Mouse (Mus musculus) C2C12 (cell line): ENCODE measurements around the gene Sall2. TPM values are rescaled to one million over a fixed set of nuclear protein-coding genes. Genes with fewer than 3 reads are reported as not detected.
A peak's percentile ranks its signal among the peaks of the same experiment; 100 is the strongest.

ENCODE experiments used
- H3K27me3 ChIP-seq: one replicate; pipeline ENCODE4 v1.6.1; 2011; ENCODE audit not compliant: control insufficient read depth, insufficient read depth, insufficient read length
- H3K36me3 ChIP-seq: one replicate; pipeline ENCODE4 v1.6.1; 2011; ENCODE audit not compliant: control insufficient read depth, insufficient read depth
- H3K4me3 ChIP-seq: one replicate; pipeline ENCODE4 v1.5.1; 2011; ENCODE audit warnings: mild to moderate bottlenecking, control low read depth; ENCODE audit not compliant: poor library complexity, insufficient read depth, severe bottlenecking
- H3K79me2 ChIP-seq: one replicate; pipeline ENCODE4 v1.6.1; 2011; ENCODE audit not compliant: control insufficient read depth, insufficient read depth
- H3K79me3 ChIP-seq: one replicate; pipeline ENCODE4 v1.6.1; 2011; ENCODE audit warnings: low read depth, control low read depth
- H3ac ChIP-seq: one replicate; pipeline ENCODE3; 2011; ENCODE audit warnings: low read depth; ENCODE audit not compliant: control insufficient read depth, insufficient read length
- CEBPB ChIP-seq: IDR thresholded peaks from one replicate; pipeline ENCODE4 v1.6.1; 2011; ENCODE audit warnings: low read depth, mild to moderate bottlenecking, control low read depth, moderate library complexity
- CTCF ChIP-seq: IDR thresholded peaks from one replicate; pipeline ENCODE4 v1.5.1; 2011; ENCODE audit not compliant: control insufficient read depth, insufficient read depth, insufficient read length
- FOSL1 ChIP-seq: IDR thresholded peaks from one replicate; pipeline ENCODE4 v1.8.0; 2011; ENCODE audit warnings: mild to moderate bottlenecking, low read length; ENCODE audit not compliant: poor library complexity, insufficient read depth, severe bottlenecking
- MAX ChIP-seq: IDR thresholded peaks from one replicate; pipeline ENCODE4 v1.6.1; 2011; ENCODE audit warnings: mild to moderate bottlenecking, control low read depth
- MYOD1 ChIP-seq: IDR thresholded peaks from one replicate; pipeline ENCODE4 v1.6.1; 2011; ENCODE audit warnings: low read depth; ENCODE audit not compliant: control insufficient read depth, insufficient read length
- MYOG ChIP-seq: IDR thresholded peaks from one replicate; pipeline ENCODE4 v1.6.1; 2011; ENCODE audit not compliant: control insufficient read depth, insufficient read length; ENCODE audit errors: extremely low read depth
- USF1 ChIP-seq: IDR thresholded peaks from one replicate; pipeline ENCODE4 v1.6.1; 2011; ENCODE audit warnings: low read depth, mild to moderate bottlenecking, control low read depth, moderate library complexity
- polyA plus RNA-seq: library from polyadenylated mRNA; unstranded; fragments of >200 nt; fragmentation: generic; extraction: Trizol; gene quantifications from one replicate; pipeline ENCODE4 v1.2.1, GENCODE M21; 2012; ENCODE audit warnings: missing spikeins

Sall2 gene
- polyA plus RNA-seq, 1 experiment: 6.7 TPM

DNA sequence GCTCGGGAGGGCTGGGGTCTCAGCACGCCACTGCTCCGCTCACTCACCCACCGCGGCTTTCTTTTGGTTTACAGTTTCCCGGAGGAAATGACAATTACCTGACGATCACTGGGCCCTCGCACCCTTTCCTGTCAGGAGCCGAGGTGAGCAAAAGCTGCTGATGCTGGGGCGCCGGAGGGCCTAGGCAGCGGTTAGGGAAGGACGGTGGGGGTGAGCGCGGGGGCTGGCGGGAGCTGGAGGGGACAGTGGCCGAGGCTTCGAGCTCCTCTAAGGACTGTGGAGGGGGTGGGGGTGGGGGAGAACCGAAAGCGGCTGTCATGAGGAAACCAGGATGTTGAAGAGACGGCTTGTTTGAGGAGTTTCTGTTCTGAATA lies 48.8 kb downstream of the Sall2 start:
- Histone ChIP-seq H3K79me3 (peaks cover 28% of the 10 kb centered on the region), H3K4me3 (peak overlapping the region; percentile 89), H3ac (peak overlapping the region; percentile 91), H3K79me2 (peaks cover 50% of the 10 kb centered on the region), H3K27me3 (no peaks in the 10 kb centered on the region), H3K36me3 (peaks cover 3% of the 10 kb centered on the region)
- no peak for TF ChIP-seq CTCF

GRCm38 (mm10) chr14:52278932-52279746 lies 49.4 kb downstream of the Sall2 start, which contains the start of the genes Tox4 and Rab2b:
Gene Tox4, plus strand, starts transcription at chr14:52279146.
Gene Rab2b, minus strand, starts transcription at chr14:52279545.
- no peaks in the 10 kb centered on the region for H3K27me3 ChIP-seq
- peaks cover 45% of the 10 kb centered on the region for H3K79me2 ChIP-seq
- H3K79me3 ChIP-seq: peaks cover 26% of the 10 kb centered on the region
- peak within 1 kb of the TSS; percentile 89 for H3K4me3 ChIP-seq
- peaks cover 3% of the 10 kb centered on the region for H3K36me3 ChIP-seq
- H3ac ChIP-seq: peak within 1 kb of the TSS; percentile 91
- TF ChIP-seq CTCF: peak; percentile 85
- TF ChIP-seq MYOD1: no peak
- no peak for TF ChIP-seq MYOG
- TF ChIP-seq CEBPB: no peak

- no peak for TF ChIP-seq USF1
- no peak for TF ChIP-seq MYOG
- no peak for TF ChIP-seq FOSL1
- TF ChIP-seq CEBPB: no peak
- no peak for TF ChIP-seq CTCF
- TF ChIP-seq MAX: no peak
- no peak for TF ChIP-seq MYOD1
- H3K4me3 ChIP-seq: no peak overlapping the region
- peaks cover 26% of the 10 kb centered on the region for H3K79me2 ChIP-seq
- no peaks in the 10 kb centered on the region for H3K36me3 ChIP-seq
- H3K27me3 ChIP-seq: no peaks in the 10 kb centered on the region
- no peak overlapping the region for H3ac ChIP-seq
- peaks cover 14% of the 10 kb centered on the region for H3K79me3 ChIP-seq
Observed at GRCm38 (mm10) chr14:52277210-52277609, 51.4 kb downstream of the Sall2 start.

DNA sequence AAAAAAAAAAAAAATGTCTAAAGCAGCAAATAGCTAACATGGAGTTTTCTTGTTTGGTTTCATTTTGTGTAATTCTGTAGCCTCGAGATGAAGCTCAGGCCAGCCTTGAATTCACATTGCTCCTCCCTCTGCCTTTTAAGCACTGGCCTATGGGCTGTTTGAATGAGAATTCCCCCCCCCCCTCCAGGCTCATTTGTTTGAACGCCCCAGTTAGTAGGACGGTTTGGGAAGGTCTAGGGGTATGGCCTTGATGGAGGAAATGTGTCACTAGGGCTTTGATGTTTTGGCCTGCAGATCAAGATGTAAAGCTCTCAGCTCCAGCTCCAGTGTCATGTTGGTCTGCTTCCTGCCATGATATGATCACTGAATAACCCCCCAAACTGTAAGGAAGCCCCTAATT lies 55.8 kb downstream of the Sall2 start:
- Histone ChIP-seq H3K36me3 (peaks cover 3% of the 10 kb centered on the region), H3ac (no peak overlapping the region), H3K4me3 (no peak overlapping the region), H3K79me3 (no peaks in the 10 kb centered on the region), H3K79me2 (no peaks in the 10 kb centered on the region), H3K27me3 (no peaks in the 10 kb centered on the region)
- no peak for TF ChIP-seq MYOG
- TF ChIP-seq MAX: no peak
- TF ChIP-seq MYOD1: no peak
- no peak for TF ChIP-seq FOSL1
- TF ChIP-seq USF1: no peak
- no peak for TF ChIP-seq CTCF
- TF ChIP-seq CEBPB: no peak

Other genes starting within 250 kb of the Sall2 start
- 231 TPM for gene Hnrnpc, start 224.7 kb downstream of the Sall2 start, polyA plus RNA-seq
- gene Rpgrip1, start 218.1 kb downstream of the Sall2 start, polyA plus RNA-seq: 2.4 TPM
- 25.3 TPM for gene Supt16, start 131.3 kb downstream of the Sall2 start, polyA plus RNA-seq
- 23.0 TPM for gene Chd8, start 71.0 kb downstream of the Sall2 start, polyA plus RNA-seq
- gene Tox4, start 49.6 kb downstream of the Sall2 start, polyA plus RNA-seq: 18.3 TPM
- 5.5 TPM for gene Rab2b, start 49.2 kb downstream of the Sall2 start, polyA plus RNA-seq
- gene Mettl3, start 23.6 kb downstream of the Sall2 start, polyA plus RNA-seq: 33.3 TPM
- gene Olfr1513, start 27.6 kb upstream of the Sall2 start, polyA plus RNA-seq: not detected
- gene Olfr1512, start 50.4 kb upstream of the Sall2 start, polyA plus RNA-seq: not detected
- not detected for gene Olfr1511, start 68.6 kb upstream of the Sall2 start, polyA plus RNA-seq
- not detected for gene Olfr1510, start 85.6 kb upstream of the Sall2 start, polyA plus RNA-seq
- gene Olfr1509, start 114.2 kb upstream of the Sall2 start, polyA plus RNA-seq: not detected
- not detected for gene Olfr1508, start 138.7 kb upstream of the Sall2 start, polyA plus RNA-seq
- gene Olfr1507, start 167.0 kb upstream of the Sall2 start, polyA plus RNA-seq: not detected